Mouse (Mus musculus) kidney, adult 9 months (tissue): ENCODE data around the gene Otulin.

ENCODE experiments used
- DNase-seq: peaks from one replicate; pipeline ENCODE4 v3.0.0; 2022

Gene Otulin

GRCm38 (mm10) chr15:27545203-27545602, 85.3 kb downstream of the Otulin start:
- DNase-seq, result no peak

DNA sequence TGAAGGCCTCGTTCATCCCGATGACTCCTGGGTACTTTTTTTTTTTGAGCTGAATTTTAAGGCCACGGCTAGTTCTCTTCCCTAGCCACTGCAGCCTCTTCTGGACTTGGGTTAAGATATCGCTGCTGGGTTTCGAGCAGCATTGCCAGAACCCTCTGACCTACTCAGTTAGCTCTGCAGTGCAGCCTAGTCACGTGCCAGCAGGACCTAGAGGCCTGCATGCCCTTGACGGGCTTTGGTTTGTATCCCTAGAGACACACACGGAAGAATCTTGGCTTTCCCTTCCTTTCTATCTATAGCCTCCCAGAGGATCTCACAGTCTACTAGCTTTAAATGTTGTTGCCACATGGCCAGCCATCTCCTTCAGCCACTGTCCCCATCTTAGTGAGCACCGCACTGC, 90.7 kb downstream of the Otulin start:
- peak; percentile 7 for DNase-seq

GRCm38 (mm10) chr15:27537519-27538223, 92.8 kb downstream of the Otulin start:
- DNase-seq, result no peak

DNA sequence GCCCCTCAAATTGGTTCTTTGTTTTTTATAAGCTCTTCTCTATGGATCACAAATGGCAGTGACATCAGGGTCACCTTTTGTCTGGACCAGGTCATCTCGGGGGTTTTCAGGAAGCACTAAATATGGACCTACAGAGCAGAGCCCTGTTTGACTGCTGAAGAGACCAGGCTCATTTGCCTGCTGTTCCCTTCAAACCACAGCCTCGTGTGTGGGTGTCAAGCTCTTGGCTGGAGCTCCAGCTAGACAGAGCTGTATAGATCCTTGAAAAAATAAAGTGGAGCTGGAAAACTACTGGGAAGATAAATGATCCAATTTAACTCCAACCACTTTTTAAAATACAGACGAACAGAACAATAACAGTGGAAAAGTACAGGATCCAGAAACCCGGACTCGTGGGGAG, 93.7 kb downstream of the Otulin start:
- DNase-seq, result no peak

DNA sequence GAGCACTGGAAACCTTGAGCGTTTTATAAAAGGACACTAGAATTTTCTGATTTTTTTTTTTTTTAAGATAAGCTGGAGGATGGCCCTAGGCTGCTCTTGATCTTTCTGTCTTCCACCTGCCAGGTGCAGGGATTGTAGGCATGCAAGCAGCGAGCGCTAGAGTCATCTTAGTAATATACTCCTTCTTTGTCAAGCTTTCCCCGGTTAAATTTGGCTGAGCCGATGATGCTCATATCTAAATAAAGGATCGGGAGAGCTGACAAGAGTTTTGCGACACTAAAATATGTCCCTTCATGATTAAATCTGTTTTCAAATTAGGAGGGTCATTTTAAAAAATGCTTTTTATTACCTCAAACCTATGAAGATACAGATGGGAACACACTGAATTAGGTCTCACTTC, 94.3 kb downstream of the Otulin start:
- no peak for DNase-seq

- DNase-seq, result no peak
Observed at GRCm38 (mm10) chr15:27535681-27536080, 94.8 kb downstream of the Otulin start.

DNA sequence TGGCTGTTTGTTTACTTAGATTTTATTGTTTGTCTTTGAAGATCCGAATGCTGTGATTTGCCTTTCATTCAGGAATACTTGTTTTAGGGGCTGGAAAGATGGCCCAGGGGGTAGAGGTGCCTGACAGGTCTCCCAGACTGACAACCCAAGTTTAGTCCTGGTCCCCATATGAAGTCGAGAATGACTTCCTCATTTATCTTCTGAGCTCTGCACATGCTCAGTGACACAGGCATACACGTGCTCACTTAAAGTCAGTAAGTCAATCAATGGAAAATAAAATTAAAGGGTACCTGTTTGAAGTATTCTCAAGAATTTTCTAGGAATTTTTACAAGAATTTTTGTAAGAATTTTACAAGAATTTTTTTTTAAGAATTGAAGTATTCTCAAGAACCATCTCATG, 97.5 kb downstream of the Otulin start:
- no peak for DNase-seq

- DNase-seq, result no peak
Observed at GRCm38 (mm10) chr15:27530023-27530422, 100.5 kb downstream of the Otulin start.

DNA sequence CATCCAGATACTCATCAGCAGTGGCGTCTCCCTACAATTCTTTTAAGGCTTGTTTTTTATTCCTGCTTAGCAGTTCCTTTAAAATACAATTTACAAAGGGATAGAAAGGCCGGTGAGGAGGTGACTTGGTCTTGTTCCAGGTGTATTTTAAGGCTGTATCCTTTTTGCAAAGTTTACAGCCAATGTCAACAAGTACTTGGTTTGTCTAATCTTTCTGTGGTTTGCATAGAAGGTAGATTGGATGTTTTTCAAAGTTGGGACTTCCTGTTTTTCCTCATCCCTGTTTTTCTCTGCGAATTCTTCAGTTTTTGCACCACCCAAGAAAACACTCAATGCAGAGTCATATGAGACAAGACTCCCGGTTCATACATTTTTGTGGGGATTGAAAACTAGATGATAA, 101.6 kb downstream of the Otulin start:
- no peak for DNase-seq

DNA sequence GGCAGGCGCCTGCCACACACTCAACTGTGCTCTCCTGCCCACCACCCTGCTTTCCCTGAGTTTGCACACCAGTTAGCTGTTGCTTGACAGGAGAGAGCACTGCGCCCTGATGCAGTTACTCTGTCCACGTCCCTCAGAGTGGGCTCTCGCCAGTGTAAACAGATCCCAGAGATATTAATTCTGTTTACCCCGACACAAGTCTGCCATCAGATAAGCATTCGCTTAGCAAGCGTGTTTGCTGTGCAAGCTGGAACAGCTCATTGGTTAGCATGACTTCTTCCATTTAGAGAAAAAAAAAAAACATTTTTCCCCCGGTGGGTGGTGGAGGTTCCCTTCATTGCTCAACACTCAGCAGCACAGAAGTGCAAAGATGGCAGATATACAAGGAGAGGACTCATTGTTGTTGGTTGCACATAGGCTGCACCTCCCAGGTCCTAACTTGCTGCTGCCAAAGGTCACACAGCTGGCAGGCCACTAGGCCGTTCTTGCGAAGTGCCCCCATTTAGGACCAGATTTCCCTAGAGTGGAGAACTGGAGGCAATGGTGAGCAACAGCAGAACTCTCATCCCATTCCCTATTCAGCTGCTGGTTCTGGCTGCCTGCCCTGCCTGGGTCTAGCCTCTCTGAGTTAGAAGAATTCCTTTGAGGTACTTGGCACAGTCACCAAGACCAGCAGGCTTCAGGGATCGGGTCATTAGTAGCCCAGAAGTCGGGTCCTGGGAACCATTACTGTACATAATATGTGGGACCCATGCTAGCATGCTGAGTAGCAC, 105.1 kb downstream of the Otulin start:
- DNase-seq, result peak; percentile 10

GRCm38 (mm10) chr15:27519857-27520256, 110.6 kb downstream of the Otulin start:
- DNase-seq, result no peak

DNA sequence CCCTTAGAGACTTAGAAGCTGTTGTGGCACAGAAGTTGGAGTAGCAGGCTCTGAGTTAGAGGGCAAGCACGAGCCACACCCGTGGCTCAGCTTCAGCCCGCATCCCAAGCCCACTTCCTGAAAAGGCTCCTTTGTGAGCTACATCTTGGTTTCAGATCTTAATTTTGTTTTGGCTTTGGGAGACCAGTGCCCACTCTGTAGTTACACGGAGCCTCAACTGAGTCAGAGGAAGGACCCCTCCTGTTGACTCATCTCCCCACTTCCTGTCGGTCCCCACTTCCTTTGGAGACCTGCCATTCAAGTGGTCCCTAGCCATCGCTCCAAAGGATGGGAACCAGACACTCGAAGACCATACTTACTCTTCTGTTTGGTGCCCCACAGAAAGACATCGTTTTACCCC, 112.5 kb downstream of the Otulin start:
- no peak for DNase-seq

- no peak for DNase-seq
Observed at GRCm38 (mm10) chr15:27516927-27517326, 113.6 kb downstream of the Otulin start.

- no peak for DNase-seq
Observed at GRCm38 (mm10) chr15:27508982-27509381, 121.5 kb downstream of the Otulin start.

DNA sequence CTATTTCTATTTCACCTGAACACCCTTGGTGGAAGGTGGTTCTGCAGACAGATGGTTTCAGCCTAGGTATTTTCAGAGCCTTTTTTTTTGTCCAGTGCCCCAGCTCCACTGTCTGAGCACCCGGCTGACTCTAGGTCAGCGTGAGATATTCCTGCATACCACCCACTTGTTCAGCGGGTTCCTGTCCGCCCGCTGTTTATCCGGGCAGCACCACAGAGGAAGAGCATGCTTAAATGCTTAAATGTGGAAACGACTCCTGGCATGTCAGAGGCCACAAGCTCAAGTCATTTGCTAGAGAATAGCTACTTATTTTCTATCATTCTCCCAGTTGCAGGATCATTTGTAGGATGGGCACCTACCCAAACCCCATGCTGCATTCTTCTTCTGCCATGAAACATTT, 122.3 kb downstream of the Otulin start:
- no peak for DNase-seq

DNA sequence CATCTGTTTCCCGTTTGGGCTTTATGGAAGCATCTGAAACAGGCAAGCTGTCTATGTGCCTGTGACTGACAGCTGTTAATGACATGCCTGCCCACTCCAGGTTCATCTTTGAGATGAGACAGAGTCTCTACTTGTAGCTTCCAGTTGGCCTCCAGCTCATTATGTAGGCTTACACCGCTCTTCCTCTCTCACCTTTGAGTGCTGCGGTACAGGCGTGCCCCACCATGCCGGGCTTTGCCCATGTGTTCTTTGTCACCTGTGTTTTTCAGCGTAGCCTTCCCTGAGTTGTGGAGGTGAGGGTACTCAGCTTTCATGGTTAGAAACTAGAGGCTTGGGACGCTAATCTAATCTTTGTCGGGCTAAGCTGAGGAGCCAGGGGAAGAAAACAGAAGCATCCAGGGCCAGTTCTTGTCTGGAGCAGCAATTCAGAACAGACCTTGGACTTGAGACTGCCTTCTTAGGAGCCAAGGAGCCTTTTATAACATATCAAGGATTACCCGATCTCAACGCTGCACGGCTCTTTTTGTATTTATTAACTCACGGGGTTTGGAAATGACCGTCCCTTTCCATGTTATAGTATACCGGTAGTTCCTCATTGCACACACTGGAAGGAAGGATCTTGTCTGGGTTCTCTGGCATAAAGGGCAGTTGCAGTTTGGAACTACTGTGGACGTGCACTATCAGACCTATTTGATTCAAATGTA, 123.4 kb downstream of the Otulin start:
- peak; percentile 58 for DNase-seq

GRCm38 (mm10) chr15:27506127-27506886, 124.2 kb downstream of the Otulin start:
- DNase-seq, result no peak

GRCm38 (mm10) chr15:27503801-27504730, 126.4 kb downstream of the Otulin start:
- no peak for DNase-seq

- no peak for DNase-seq
Observed at GRCm38 (mm10) chr15:27503221-27503620, 127.3 kb downstream of the Otulin start.

GRCm38 (mm10) chr15:27502338-27502737, 128.2 kb downstream of the Otulin start:
- DNase-seq, result no peak

GRCm38 (mm10) chr15:27500390-27500789, 130.1 kb downstream of the Otulin start:
- no peak for DNase-seq

DNA sequence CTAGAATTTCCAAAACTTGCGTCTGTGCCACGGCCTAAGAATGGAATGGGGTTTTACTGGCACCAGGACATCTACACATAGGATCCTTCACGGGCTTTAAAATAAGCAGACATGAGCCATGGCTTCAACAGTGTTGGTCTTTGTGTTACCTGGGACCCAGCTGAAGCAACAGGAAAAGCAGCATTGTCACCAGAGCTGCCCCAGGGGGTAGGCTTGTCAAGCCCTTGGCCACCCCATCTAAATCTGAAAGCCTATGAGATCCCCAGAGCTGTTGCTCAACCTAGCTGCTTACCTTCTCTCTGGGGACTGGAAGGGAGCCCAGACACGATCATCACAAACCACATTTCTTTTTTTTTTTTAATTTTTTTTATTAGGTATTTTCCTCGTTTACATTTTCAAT, 132.4 kb downstream of the Otulin start:
- DNase-seq, result no peak
